Mouse (Mus musculus) olfactory bulb, adult 2 months (tissue): ENCODE data around the gene Pik3c2g.

Experiments used
- CTCF ChIP-seq: fragments of 200-500 bp; IDR thresholded peaks from 2 replicates; pipeline ENCODE4 v1.5.1; 2012; ENCODE audit warnings: low read depth, mild to moderate bottlenecking, low read length, moderate library complexity; ENCODE audit not compliant: insufficient read depth
- POLR2A ChIP-seq: fragments of 200-500 bp; IDR thresholded peaks from 2 replicates; pipeline ENCODE4 v1.6.1; 2012; ENCODE audit warnings: mild to moderate bottlenecking, low read depth, low read length, moderate library complexity; ENCODE audit not compliant: insufficient read depth

DNA sequence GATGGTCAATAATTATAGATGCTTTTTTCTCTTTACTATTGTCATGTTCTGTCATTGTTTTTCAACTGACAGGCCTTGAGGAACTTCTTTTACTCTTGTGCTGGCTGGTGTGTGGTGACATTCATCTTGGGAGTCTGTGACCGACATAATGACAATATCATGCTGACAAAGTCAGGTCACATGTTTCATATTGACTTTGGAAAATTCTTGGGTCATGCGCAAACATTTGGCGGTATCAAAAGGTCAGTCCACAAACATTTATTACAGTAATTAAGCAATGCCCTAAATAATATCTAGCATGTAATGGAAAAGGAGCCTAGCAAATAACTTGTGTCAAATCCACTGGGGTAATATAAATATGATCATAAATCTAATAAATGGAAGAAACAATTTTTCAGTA is 273.1 kb downstream of the Pik3c2g start:
- no peak for TF ChIP-seq POLR2A
- no peak for TF ChIP-seq CTCF
